Mouse (Mus musculus) forebrain, embryonic 15.5 days (tissue): ENCODE measurements around the gene Tppp3. TPM values are rescaled to one million over a fixed set of nuclear protein-coding genes. Genes with fewer than 3 reads are reported as not detected.

Experiments used
- ATAC-seq: fragments of 200-750 bp; cut with Nextera tagmentation; replicated peaks from 2 replicates; pipeline ENCODE4 v1.8.0; 2017; ENCODE audit warnings: mild to moderate bottlenecking, moderate TSS enrichment, moderate library complexity
- H3K27ac ChIP-seq: fragments of 300-500 bp; sonication (generic); replicated peaks from 2 replicates; pipeline ENCODE4 v1.5.1; 2015; ENCODE audit warnings: mild to moderate bottlenecking, inconsistent platforms
- H3K27me3 ChIP-seq: fragments of 300-500 bp; sonication (generic); 2 replicates; pipeline ENCODE4 v1.6.1; 2015; ENCODE audit warnings: inconsistent platforms
- H3K36me3 ChIP-seq: fragments of 300-500 bp; sonication (generic); 2 replicates; pipeline ENCODE4 v1.6.1; 2015; ENCODE audit warnings: mild to moderate bottlenecking, inconsistent platforms
- H3K4me1 ChIP-seq: fragments of 300-500 bp; sonication (generic); 2 replicates; pipeline ENCODE4 v1.6.1; 2015; ENCODE audit warnings: inconsistent platforms
- H3K4me2 ChIP-seq: fragments of 300-500 bp; sonication (generic); replicated peaks from 2 replicates; pipeline ENCODE4 v1.6.1; 2015; ENCODE audit warnings: mild to moderate bottlenecking, inconsistent platforms
- H3K4me3 ChIP-seq: fragments of 300-500 bp; sonication (generic); 2 replicates; pipeline ENCODE4 v1.5.1; 2015; ENCODE audit warnings: mild to moderate bottlenecking, inconsistent platforms
- H3K9ac ChIP-seq: fragments of 300-500 bp; sonication (generic); replicated peaks from 2 replicates; pipeline ENCODE4 v1.6.1; 2015; ENCODE audit warnings: mild to moderate bottlenecking, inconsistent platforms
- H3K9me3 ChIP-seq: fragments of 300-500 bp; sonication (generic); 2 replicates; pipeline ENCODE4 v1.6.1; 2016; ENCODE audit warnings: inconsistent platforms
- WGBS: fragments of 180-500 bp; shearing (Covaris S2); methylation state at CpG from one replicate; pipeline ENCODE4 v1.1.7; 2015; ENCODE audit warnings: mixed read lengths; 5-methylcytosine and 5-hydroxymethylcytosine counted together
- polyA plus RNA-seq: library from polyadenylated mRNA; unstranded; fragments of >200 nt; fragmentation: Nextera tagmentation; extraction: Ambion mirVana; gene quantifications from 2 replicates; pipeline ENCODE4 v1.2.1, GENCODE M21; 2015

The Tppp3 gene
- polyA plus RNA-seq, 1 experiment from 2014 or later = 54.8 TPM

DNA sequence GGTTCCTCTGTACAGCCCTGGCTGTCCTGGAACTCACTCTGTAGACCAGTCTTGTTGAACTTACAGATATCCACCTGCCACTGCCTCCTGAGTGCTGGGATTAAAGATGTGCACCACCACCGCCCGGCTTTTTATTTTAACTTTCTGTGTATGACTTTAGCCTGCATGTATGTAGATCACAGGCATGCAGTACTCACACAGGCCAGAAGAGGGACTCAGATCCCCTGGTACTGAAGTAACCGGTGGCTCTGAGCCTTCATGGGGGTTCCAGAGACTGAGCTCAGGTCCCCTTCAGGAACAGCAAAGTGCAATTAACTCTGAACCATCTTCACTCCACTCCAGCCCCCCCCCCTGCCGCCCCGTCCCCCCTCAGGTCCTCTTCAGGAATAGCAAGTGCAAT, 32.5 kb downstream of the Tppp3 start:
- Histone ChIP-seq H3K27ac (no peak overlapping the region), H3K27me3 (no peaks in the 10 kb centered on the region), H3K9me3 (no peaks in the 10 kb centered on the region), H3K4me3 (no peak overlapping the region), H3K4me2 (no peak overlapping the region), H3K4me1 (peaks cover 3% of the 10 kb centered on the region), H3K9ac (no peak overlapping the region), H3K36me3 (no peaks in the 10 kb centered on the region)
- no peak for ATAC-seq
- WGBS = 28% methylated on average over 5 of the region's 5 CpGs

DNA sequence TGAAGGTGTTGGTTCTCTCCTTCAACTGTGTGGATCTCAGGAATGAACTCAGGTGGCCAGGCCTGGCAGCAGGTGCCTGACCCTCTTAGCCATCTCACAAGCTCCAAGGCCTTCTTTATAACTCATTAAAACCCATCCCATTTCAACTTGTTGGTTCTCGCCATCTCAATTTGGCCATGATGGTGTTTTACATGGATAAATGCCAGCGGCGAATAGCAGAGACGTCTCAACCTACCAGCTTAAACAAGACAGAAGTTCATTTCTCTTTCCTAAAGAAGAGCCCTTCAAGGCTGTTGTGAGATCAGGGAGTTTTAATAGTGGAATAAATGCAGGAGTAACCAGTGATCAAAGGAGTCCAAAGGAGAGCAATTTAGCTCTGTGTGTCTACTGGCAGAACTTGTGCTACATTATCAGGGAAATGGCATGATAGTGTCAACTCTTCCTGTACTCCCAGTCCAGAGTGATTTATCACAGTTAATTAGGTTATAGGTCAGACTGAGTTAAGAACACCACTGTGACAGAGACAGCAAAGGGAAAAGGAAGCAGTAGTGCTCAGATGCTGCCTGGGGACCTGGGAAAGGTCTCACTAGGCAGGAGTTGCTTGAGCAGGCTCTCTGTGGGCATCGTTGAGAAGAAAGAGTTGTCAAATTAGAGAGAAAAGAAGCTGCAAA, 34.1 kb downstream of the Tppp3 start:
- ATAC-seq = no peak
- Histone ChIP-seq H3K9ac (no peak overlapping the region), H3K27me3 (no peaks in the 10 kb centered on the region), H3K4me2 (no peak overlapping the region), H3K27ac (no peak overlapping the region), H3K36me3 (no peaks in the 10 kb centered on the region), H3K9me3 (no peaks in the 10 kb centered on the region), H3K4me1 (peaks cover 18% of the 10 kb centered on the region), H3K4me3 (no peak overlapping the region)
- 81% methylated on average over 5 of the region's 5 CpGs for WGBS

DNA sequence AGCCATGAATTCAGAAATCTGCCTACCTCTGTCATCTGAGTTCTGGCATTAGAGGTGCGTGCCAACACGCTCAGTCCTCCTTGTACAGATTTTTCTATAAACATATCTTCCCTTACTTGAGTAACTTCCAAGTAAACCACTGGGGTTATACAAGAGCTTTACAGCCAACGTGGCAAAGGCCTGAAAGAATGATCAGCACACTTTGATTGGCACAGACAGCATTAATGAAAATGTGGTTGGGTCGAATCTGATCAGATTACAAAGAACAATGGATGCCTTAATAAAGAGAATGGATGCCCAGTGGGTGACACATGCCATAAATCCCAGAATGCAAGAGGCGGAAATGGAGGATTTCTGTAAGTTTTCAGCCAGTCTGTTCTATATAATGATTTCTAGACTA, 35.1 kb downstream of the Tppp3 start:
- WGBS = 72% methylated on average over 5 of the region's 5 CpGs
- ATAC-seq = no peak
- no peaks in the 10 kb centered on the region for H3K9me3 ChIP-seq

DNA sequence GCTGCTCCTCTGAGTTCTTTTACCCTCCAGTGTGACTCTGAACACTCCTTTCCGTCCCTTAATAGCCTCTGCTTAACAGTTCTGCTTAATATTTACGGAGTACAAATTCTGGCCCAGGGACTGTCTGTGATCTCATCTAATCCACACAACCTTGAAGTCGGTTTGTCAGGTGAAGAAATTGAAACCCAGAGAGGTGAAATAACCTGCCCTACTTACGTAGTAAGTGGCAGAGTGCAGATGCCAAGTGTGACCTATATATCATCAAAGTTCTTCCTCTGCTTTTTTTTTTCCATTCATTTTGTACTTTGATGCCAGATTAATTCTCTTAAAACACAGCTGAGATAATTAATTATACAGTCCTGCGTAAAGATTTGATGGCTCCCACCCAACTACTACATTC, 37.2 kb downstream of the Tppp3 start:
- Histone ChIP-seq H3K9ac (no peak overlapping the region), H3K27ac (no peak overlapping the region), H3K9me3 (no peaks in the 10 kb centered on the region), H3K27me3 (no peaks in the 10 kb centered on the region), H3K4me1 (peaks cover 24% of the 10 kb centered on the region), H3K36me3 (no peaks in the 10 kb centered on the region), H3K4me2 (no peak overlapping the region), H3K4me3 (no peak overlapping the region)
- ATAC-seq = no peak
- 52% methylated on average over 5 of the region's 5 CpGs for WGBS

More for the DNA sequence above, 35.1 kb downstream of the Tppp3 start:
- H3K27ac ChIP-seq = no peak overlapping the region
- peaks cover 24% of the 10 kb centered on the region for H3K4me1 ChIP-seq
- no peaks in the 10 kb centered on the region for H3K36me3 ChIP-seq
- no peak overlapping the region for H3K4me3 ChIP-seq
- no peak overlapping the region for H3K9ac ChIP-seq
- H3K27me3 ChIP-seq = no peaks in the 10 kb centered on the region
- no peak overlapping the region for H3K4me2 ChIP-seq

GRCm38 (mm10) chr8:105433511-105433910, 37.8 kb downstream of the Tppp3 start:
- no peak overlapping the region for H3K4me3 ChIP-seq
- 33% methylated on average over 5 of the region's 5 CpGs for WGBS
- H3K9ac ChIP-seq = no peak overlapping the region
- no peaks in the 10 kb centered on the region for H3K27me3 ChIP-seq
- ATAC-seq = no peak
- no peak overlapping the region for H3K4me2 ChIP-seq
- H3K4me1 ChIP-seq = peaks cover 24% of the 10 kb centered on the region
- no peaks in the 10 kb centered on the region for H3K9me3 ChIP-seq
- H3K36me3 ChIP-seq = no peaks in the 10 kb centered on the region
- H3K27ac ChIP-seq = no peak overlapping the region

DNA sequence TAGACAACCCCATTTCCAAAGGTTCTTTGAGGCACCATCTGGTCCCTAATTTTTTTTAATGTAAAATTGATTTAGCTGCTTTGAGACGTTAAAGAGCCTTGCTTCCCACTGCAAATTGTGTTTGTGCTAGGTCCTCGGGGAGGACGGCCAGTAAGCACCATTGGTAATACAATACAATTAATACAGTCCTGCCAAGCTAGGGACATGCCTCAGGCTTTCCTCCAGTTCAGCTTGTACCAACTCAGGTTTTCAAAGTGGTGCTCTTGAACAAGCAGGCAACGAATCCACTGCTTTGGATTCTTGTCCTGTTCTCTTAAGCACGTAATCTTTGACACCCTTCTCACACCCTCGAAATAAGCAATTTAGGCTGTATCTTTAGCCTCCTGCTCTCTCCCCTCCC, 38.3 kb downstream of the Tppp3 start:
- no peaks in the 10 kb centered on the region for H3K27me3 ChIP-seq
- H3K4me3 ChIP-seq = no peak overlapping the region
- WGBS = 22% methylated on average over 6 of the region's 6 CpGs
- H3K9me3 ChIP-seq = no peaks in the 10 kb centered on the region
- H3K4me1 ChIP-seq = peaks cover 24% of the 10 kb centered on the region
- no peak overlapping the region for H3K4me2 ChIP-seq
- ATAC-seq = no peak
- no peak overlapping the region for H3K27ac ChIP-seq
- no peaks in the 10 kb centered on the region for H3K36me3 ChIP-seq
- H3K9ac ChIP-seq = no peak overlapping the region

- no peak for ATAC-seq
- H3K27ac ChIP-seq = no peak overlapping the region
- H3K4me2 ChIP-seq = no peak overlapping the region
- peaks cover 24% of the 10 kb centered on the region for H3K4me1 ChIP-seq
- no peaks in the 10 kb centered on the region for H3K9me3 ChIP-seq
- WGBS = 30% methylated on average over 7 of the region's 7 CpGs
- H3K27me3 ChIP-seq = no peaks in the 10 kb centered on the region
- H3K4me3 ChIP-seq = no peak overlapping the region
- H3K9ac ChIP-seq = no peak overlapping the region
- no peaks in the 10 kb centered on the region for H3K36me3 ChIP-seq
Observed at GRCm38 (mm10) chr8:105431743-105432515, 39.4 kb downstream of the Tppp3 start.

- Histone ChIP-seq H3K4me1 (peaks cover 2% of the 10 kb centered on the region; the same call in 1 of the 2 replicates), H3K9ac (no peak overlapping the region)
- 83% methylated on average over 6 of the region's 6 CpGs for WGBS
Observed at GRCm38 (mm10) chr8:105426878-105427277, 44.4 kb downstream of the Tppp3 start.

GRCm38 (mm10) chr8:105422006-105422405, 49.3 kb downstream of the Tppp3 start:
- H3K36me3 ChIP-seq = no peaks in the 10 kb centered on the region
- no peak overlapping the region for H3K9ac ChIP-seq
- WGBS = 70% methylated on average over 1 of the region's 1 CpGs
- no peak overlapping the region for H3K4me3 ChIP-seq
- H3K27ac ChIP-seq = no peak overlapping the region
- no peak overlapping the region for H3K4me2 ChIP-seq
- no peaks in the 10 kb centered on the region for H3K4me1 ChIP-seq
- ATAC-seq = no peak
- no peaks in the 10 kb centered on the region for H3K9me3 ChIP-seq
- H3K27me3 ChIP-seq = no peaks in the 10 kb centered on the region

More at GRCm38 (mm10) chr8:105426878-105427277, 44.4 kb downstream of the Tppp3 start:
- Histone ChIP-seq H3K27ac (no peak overlapping the region), H3K9me3 (no peaks in the 10 kb centered on the region), H3K4me2 (no peak overlapping the region), H3K27me3 (no peaks in the 10 kb centered on the region), H3K4me3 (no peak overlapping the region), H3K36me3 (no peaks in the 10 kb centered on the region)
- ATAC-seq = no peak

- no peaks in the 10 kb centered on the region for H3K4me1 ChIP-seq
- H3K4me2 ChIP-seq = no peak overlapping the region
- no peaks in the 10 kb centered on the region for H3K9me3 ChIP-seq
- no peak for ATAC-seq
- no peak overlapping the region for H3K4me3 ChIP-seq
- H3K27me3 ChIP-seq = no peaks in the 10 kb centered on the region
- no peak overlapping the region for H3K9ac ChIP-seq
- H3K27ac ChIP-seq = no peak overlapping the region
- H3K36me3 ChIP-seq = no peaks in the 10 kb centered on the region
- WGBS = 89% methylated on average over 4 of the region's 4 CpGs
Observed at GRCm38 (mm10) chr8:105419800-105420199, 51.5 kb downstream of the Tppp3 start.

- Histone ChIP-seq H3K9ac (no peak overlapping the region), H3K4me3 (no peak overlapping the region), H3K27me3 (peaks cover 2% of the 10 kb centered on the region; the same call in 1 of the 2 replicates), H3K9me3 (no peaks in the 10 kb centered on the region), H3K4me1 (0 out of 2 replicates have a peak, but pooled peaks cover under 1% of the 10 kb centered on the region), H3K27ac (no peak overlapping the region), H3K36me3 (no peaks in the 10 kb centered on the region), H3K4me2 (no peak overlapping the region)
- WGBS = 68% methylated on average over 2 of the region's 2 CpGs
- ATAC-seq = no peak
Observed at GRCm38 (mm10) chr8:105418992-105419391, 52.3 kb downstream of the Tppp3 start.
